Mouse (Mus musculus): ENCODE data around the gene Utp15. TPM values are rescaled to one million over a fixed set of nuclear protein-coding genes. Genes with fewer than 3 reads are reported as not detected.

Utp15 gene
- polyA plus RNA-seq, 1 experiment from 2014 or later: 27.8 TPM

- H3K9ac ChIP-seq (ENCODE audit: low read length): no peak overlapping the region
- H3K9me3 ChIP-seq (replicated peaks; ENCODE audit: control insufficient read depth, low read length): no peaks in the 10 kb centered on the region
- H3K4me2 ChIP-seq (ENCODE audit: low read depth, low read length): no peak overlapping the region
- 15% methylated on average over 12 of the region's 12 CpGs for WGBS
- no peaks in the 10 kb centered on the region for H3K27me3 ChIP-seq (ENCODE audit: control insufficient read depth, insufficient read depth, low read length)
- H3K27ac ChIP-seq (ENCODE audit: low read length): no peak overlapping the region
- ATAC-seq (ENCODE audit: insufficient read depth, low FRiP score): no peak
- H3K36me3 ChIP-seq (ENCODE audit: control insufficient read depth, insufficient read depth, low read length): no peaks in the 10 kb centered on the region
- no peaks in the 10 kb centered on the region for H3K4me1 ChIP-seq (ENCODE audit: control insufficient read depth, insufficient read depth, low read length)
- H3K4me3 ChIP-seq (replicated peaks; ENCODE audit: low read length): no peak overlapping the region
Measured at GRCm38 (mm10) chr13:98239978-98240641, 22.7 kb downstream of the Utp15 start.

- H3K4me3 ChIP-seq (replicated peaks; ENCODE audit: low read length): no peak overlapping the region
- H3K9me3 ChIP-seq (replicated peaks; ENCODE audit: control insufficient read depth, low read length): no peaks in the 10 kb centered on the region
- no peaks in the 10 kb centered on the region for H3K4me1 ChIP-seq (ENCODE audit: control insufficient read depth, insufficient read depth, low read length)
- no peak overlapping the region for H3K27ac ChIP-seq (ENCODE audit: low read length)
- 43% methylated on average over 6 of the region's 6 CpGs for WGBS
- H3K27me3 ChIP-seq (ENCODE audit: control insufficient read depth, insufficient read depth, low read length): no peaks in the 10 kb centered on the region
- H3K9ac ChIP-seq (ENCODE audit: low read length): no peak overlapping the region
- no peak overlapping the region for H3K4me2 ChIP-seq (ENCODE audit: low read depth, low read length)
- H3K36me3 ChIP-seq (ENCODE audit: control insufficient read depth, insufficient read depth, low read length): no peaks in the 10 kb centered on the region
- no peak for ATAC-seq (ENCODE audit: insufficient read depth, low FRiP score)
Measured at GRCm38 (mm10) chr13:98235451-98235850, 27.4 kb downstream of the Utp15 start.

GRCm38 (mm10) chr13:98230511-98230910, 32.3 kb downstream of the Utp15 start:
- Histone ChIP-seq H3K27me3 (ENCODE audit: control insufficient read depth, insufficient read depth, low read length) (no peaks in the 10 kb centered on the region), H3K4me1 (ENCODE audit: control insufficient read depth, insufficient read depth, low read length) (no peaks in the 10 kb centered on the region), H3K9me3 (replicated peaks; ENCODE audit: control insufficient read depth, low read length) (no peaks in the 10 kb centered on the region), H3K36me3 (ENCODE audit: control insufficient read depth, insufficient read depth, low read length) (no peaks in the 10 kb centered on the region), H3K4me3 (replicated peaks; ENCODE audit: low read length) (no peak overlapping the region), H3K4me2 (ENCODE audit: low read depth, low read length) (no peak overlapping the region), H3K9ac (ENCODE audit: low read length) (no peak overlapping the region), H3K27ac (ENCODE audit: low read length) (no peak overlapping the region)
- WGBS: 84% methylated on average over 1 of the region's 1 CpGs
- no peak for ATAC-seq (ENCODE audit: insufficient read depth, low FRiP score)

GRCm38 (mm10) chr13:98226225-98226624, 36.6 kb downstream of the Utp15 start:
- no peaks in the 10 kb centered on the region for H3K4me1 ChIP-seq (ENCODE audit: control insufficient read depth, insufficient read depth, low read length)
- no peak for ATAC-seq (ENCODE audit: insufficient read depth, low FRiP score)
- no peak overlapping the region for H3K27ac ChIP-seq (ENCODE audit: low read length)
- H3K9me3 ChIP-seq (replicated peaks; ENCODE audit: control insufficient read depth, low read length): no peaks in the 10 kb centered on the region
- WGBS: 51% methylated on average over 2 of the region's 2 CpGs
- H3K9ac ChIP-seq (ENCODE audit: low read length): no peak overlapping the region
- H3K4me3 ChIP-seq (replicated peaks; ENCODE audit: low read length): no peak overlapping the region
- H3K27me3 ChIP-seq (ENCODE audit: control insufficient read depth, insufficient read depth, low read length): no peaks in the 10 kb centered on the region
- H3K36me3 ChIP-seq (ENCODE audit: control insufficient read depth, insufficient read depth, low read length): no peaks in the 10 kb centered on the region
- no peak overlapping the region for H3K4me2 ChIP-seq (ENCODE audit: low read depth, low read length)

GRCm38 (mm10) chr13:98222848-98223247, 40.0 kb downstream of the Utp15 start:
- WGBS: 29% methylated on average over 12 of the region's 12 CpGs
- Histone ChIP-seq H3K9me3 (replicated peaks; ENCODE audit: control insufficient read depth, low read length) (no peaks in the 10 kb centered on the region), H3K4me3 (replicated peaks; ENCODE audit: low read length) (no peak overlapping the region), H3K27ac (ENCODE audit: low read length) (no peak overlapping the region), H3K9ac (ENCODE audit: low read length) (no peak overlapping the region), H3K27me3 (ENCODE audit: control insufficient read depth, insufficient read depth, low read length) (no peaks in the 10 kb centered on the region), H3K36me3 (ENCODE audit: control insufficient read depth, insufficient read depth, low read length) (no peaks in the 10 kb centered on the region), H3K4me2 (ENCODE audit: low read depth, low read length) (no peak overlapping the region), H3K4me1 (ENCODE audit: control insufficient read depth, insufficient read depth, low read length) (no peaks in the 10 kb centered on the region)
- no peak for ATAC-seq (ENCODE audit: insufficient read depth, low FRiP score)

GRCm38 (mm10) chr13:98210137-98210536, 52.7 kb downstream of the Utp15 start:
- H3K27me3 ChIP-seq (ENCODE audit: control insufficient read depth, insufficient read depth, low read length): no peaks in the 10 kb centered on the region
- ATAC-seq (ENCODE audit: insufficient read depth, low FRiP score): no peak
- WGBS: 80% methylated on average over 7 of the region's 7 CpGs
- H3K27ac ChIP-seq (ENCODE audit: low read length): no peak overlapping the region
- H3K4me2 ChIP-seq (ENCODE audit: low read depth, low read length): no peak overlapping the region
- H3K9me3 ChIP-seq (replicated peaks; ENCODE audit: control insufficient read depth, low read length): no peaks in the 10 kb centered on the region
- H3K4me1 ChIP-seq (ENCODE audit: control insufficient read depth, insufficient read depth, low read length): 0 out of 2 replicates have a peak, but pooled peaks cover 5% of the 10 kb centered on the region
- no peak overlapping the region for H3K4me3 ChIP-seq (replicated peaks; ENCODE audit: low read length)
- no peaks in the 10 kb centered on the region for H3K36me3 ChIP-seq (ENCODE audit: control insufficient read depth, insufficient read depth, low read length)
- H3K9ac ChIP-seq (ENCODE audit: low read length): no peak overlapping the region

- H3K4me1 ChIP-seq (ENCODE audit: control insufficient read depth, insufficient read depth, low read length): 0 out of 2 replicates have a peak, but pooled peaks cover 5% of the 10 kb centered on the region
- no peak overlapping the region for H3K27ac ChIP-seq (ENCODE audit: low read length)
- H3K27me3 ChIP-seq (ENCODE audit: control insufficient read depth, insufficient read depth, low read length): no peaks in the 10 kb centered on the region
- no peaks in the 10 kb centered on the region for H3K36me3 ChIP-seq (ENCODE audit: control insufficient read depth, insufficient read depth, low read length)
- no peak overlapping the region for H3K4me3 ChIP-seq (replicated peaks; ENCODE audit: low read length)
- 34% methylated on average over 9 of the region's 9 CpGs for WGBS
- no peak for ATAC-seq (ENCODE audit: insufficient read depth, low FRiP score)
- 0 out of 2 replicates have a peak, but pooled peaks cover under 1% of the 10 kb centered on the region for H3K9me3 ChIP-seq (replicated peaks; ENCODE audit: control insufficient read depth, low read length)
- no peak overlapping the region for H3K4me2 ChIP-seq (ENCODE audit: low read depth, low read length)
- H3K9ac ChIP-seq (ENCODE audit: low read length): no peak overlapping the region
Measured at GRCm38 (mm10) chr13:98208842-98209241, 54.0 kb downstream of the Utp15 start.

GRCm38 (mm10) chr13:98206546-98206870, 56.3 kb downstream of the Utp15 start:
- peak overlapping the region; percentile 82 for H3K9ac ChIP-seq (ENCODE audit: low read length)
- no peak for ATAC-seq (ENCODE audit: insufficient read depth, low FRiP score)
- peak overlapping the region; percentile 86 for H3K27ac ChIP-seq (ENCODE audit: low read length)
- H3K27me3 ChIP-seq (ENCODE audit: control insufficient read depth, insufficient read depth, low read length): no peaks in the 10 kb centered on the region
- H3K36me3 ChIP-seq (ENCODE audit: control insufficient read depth, insufficient read depth, low read length): no peaks in the 10 kb centered on the region
- 0 out of 2 replicates have a peak, but pooled peaks cover 2% of the 10 kb centered on the region for H3K9me3 ChIP-seq (replicated peaks; ENCODE audit: control insufficient read depth, low read length)
- peak overlapping the region; percentile 72 for H3K4me3 ChIP-seq (replicated peaks; ENCODE audit: low read length)
- 2% methylated on average over 13 of the region's 13 CpGs for WGBS
- H3K4me1 ChIP-seq (ENCODE audit: control insufficient read depth, insufficient read depth, low read length): 0 out of 2 replicates have a peak, but pooled peaks cover 5% of the 10 kb centered on the region
- peak overlapping the region; percentile 95 for H3K4me2 ChIP-seq (ENCODE audit: low read depth, low read length)

- peak within 1 kb of the TSS; percentile 72 for H3K4me3 ChIP-seq (replicated peaks; ENCODE audit: low read length)
- H3K9me3 ChIP-seq (replicated peaks; ENCODE audit: control insufficient read depth, low read length): 0 out of 2 replicates have a peak, but pooled peaks cover 2% of the 10 kb centered on the region
- WGBS: under 1% methylated on average over 66 of the region's 76 CpGs
- H3K4me1 ChIP-seq (ENCODE audit: control insufficient read depth, insufficient read depth, low read length): 0 out of 2 replicates have a peak, but pooled peaks cover 7% of the 10 kb centered on the region
- H3K9ac ChIP-seq (ENCODE audit: low read length): peak within 1 kb of the TSS; percentile 82
- no peaks in the 10 kb centered on the region for H3K36me3 ChIP-seq (ENCODE audit: control insufficient read depth, insufficient read depth, low read length)
- peak within 1 kb of the TSS; percentile 95 for H3K4me2 ChIP-seq (ENCODE audit: low read depth, low read length)
- peak within 1 kb of the TSS; percentile 86 for H3K27ac ChIP-seq (ENCODE audit: low read length)
- peak; percentile 89 for ATAC-seq (ENCODE audit: insufficient read depth, low FRiP score)
- H3K27me3 ChIP-seq (ENCODE audit: control insufficient read depth, insufficient read depth, low read length): no peaks in the 10 kb centered on the region
Measured at GRCm38 (mm10) chr13:98205771-98206545, 56.9 kb downstream of the Utp15 start, which contains the start of gene Arhgef28. Gene Arhgef28 (minus strand): TSS chr13:98206439.
